Mouse (Mus musculus): ENCODE measurements at regions not wholly inside any gene's neighbourhood (a gene's known extent, or its start where the extent isn't known, plus 50 kb on each side); places are given as distances from the start of the nearest gene placed in this dataset.

- no peaks in the 10 kb centered on the region for H3K36me3 ChIP-seq (ENCODE audit: control insufficient read depth, insufficient read depth, low read length)
- 70% methylated on average over 11 of the region's 11 CpGs for WGBS
- no peak overlapping the region for H3K27ac ChIP-seq (ENCODE audit: insufficient read depth, low read depth, low read length)
- TF ChIP-seq POLR2A (IDR thresholded peaks at IDR 0.05; ENCODE audit: low read depth, low read length) (no peak), CTCF (conservative IDR thresholded peaks at IDR 0.05; ENCODE audit: insufficient read depth, insufficient read length, low read depth, low read length) (no peak)
- no peak for DNase-seq
- no peaks in the 10 kb centered on the region for H3K27me3 ChIP-seq (replicated peaks; ENCODE audit: control insufficient read depth, insufficient read depth, low read length)
- H3K4me3 ChIP-seq (ENCODE audit: insufficient read depth, low read depth, low read length) = no peak overlapping the region
- H3K4me1 ChIP-seq (ENCODE audit: control insufficient read depth, insufficient read depth, low read length) = no peaks in the 10 kb centered on the region
These were observed 513.4 kb upstream of the Mki67 start for GRCm38 (mm10) chr7:136229592-136229991.

- no peak for DNase-seq
- Histone ChIP-seq H3K4me3 (ENCODE audit: insufficient read depth, low read depth, low read length) (no peak overlapping the region), H3K27me3 (replicated peaks; ENCODE audit: control insufficient read depth, insufficient read depth, low read length) (no peaks in the 10 kb centered on the region), H3K36me3 (ENCODE audit: control insufficient read depth, insufficient read depth, low read length) (no peaks in the 10 kb centered on the region), H3K27ac (ENCODE audit: insufficient read depth, low read depth, low read length) (no peak overlapping the region), H3K4me1 (ENCODE audit: control insufficient read depth, insufficient read depth, low read length) (peaks cover 8% of the 10 kb centered on the region; the same call in 1 of the 2 replicates)
- WGBS = 90% methylated on average over 4 of the region's 4 CpGs
- no peak for TF ChIP-seq POLR2A (IDR thresholded peaks at IDR 0.05; ENCODE audit: low read depth, low read length)
- no peak for TF ChIP-seq CTCF (conservative IDR thresholded peaks at IDR 0.05; ENCODE audit: insufficient read depth, insufficient read length, low read depth, low read length)
These were observed 516.0 kb upstream of the Mki67 start for GRCm38 (mm10) chr7:136232177-136232576.

GRCm38 (mm10) chr7:136235563-136235962, 519.4 kb upstream of the Mki67 start:
- 43% methylated on average over 2 of the region's 2 CpGs for WGBS

GRCm38 (mm10) chr7:136236391-136236790, 520.2 kb upstream of the Mki67 start:
- Histone ChIP-seq H3K4me1 (ENCODE audit: control insufficient read depth, insufficient read depth, low read length) (peaks cover 11% of the 10 kb centered on the region; the same call in 1 of the 2 replicates), H3K27me3 (replicated peaks; ENCODE audit: control insufficient read depth, insufficient read depth, low read length) (no peaks in the 10 kb centered on the region), H3K27ac (ENCODE audit: insufficient read depth, low read depth, low read length) (peak overlapping the region; percentile 40; the same call in 1 of the 2 replicates), H3K4me3 (ENCODE audit: insufficient read depth, low read depth, low read length) (no peak overlapping the region), H3K36me3 (ENCODE audit: control insufficient read depth, insufficient read depth, low read length) (no peaks in the 10 kb centered on the region)
- 43% methylated on average over 10 of the region's 10 CpGs for WGBS
- no peak for TF ChIP-seq CTCF (conservative IDR thresholded peaks at IDR 0.05; ENCODE audit: insufficient read depth, insufficient read length, low read depth, low read length)
- TF ChIP-seq POLR2A (IDR thresholded peaks at IDR 0.05; ENCODE audit: low read depth, low read length) = no peak
- DNase-seq = peak; percentile 83

More at GRCm38 (mm10) chr7:136235563-136235962, 519.4 kb upstream of the Mki67 start:
- no peak overlapping the region for H3K4me3 ChIP-seq (ENCODE audit: insufficient read depth, low read depth, low read length)
- DNase-seq = peak; percentile 17
- no peaks in the 10 kb centered on the region for H3K27me3 ChIP-seq (replicated peaks; ENCODE audit: control insufficient read depth, insufficient read depth, low read length)
- H3K27ac ChIP-seq (ENCODE audit: insufficient read depth, low read depth, low read length) = peak overlapping the region; percentile 55; the same call in 1 of the 2 replicates
- no peak for TF ChIP-seq POLR2A (IDR thresholded peaks at IDR 0.05; ENCODE audit: low read depth, low read length)
- no peak for TF ChIP-seq CTCF (conservative IDR thresholded peaks at IDR 0.05; ENCODE audit: insufficient read depth, insufficient read length, low read depth, low read length)
- H3K4me1 ChIP-seq (ENCODE audit: control insufficient read depth, insufficient read depth, low read length) = peaks cover 11% of the 10 kb centered on the region; the same call in 1 of the 2 replicates
- no peaks in the 10 kb centered on the region for H3K36me3 ChIP-seq (ENCODE audit: control insufficient read depth, insufficient read depth, low read length)

DNA sequence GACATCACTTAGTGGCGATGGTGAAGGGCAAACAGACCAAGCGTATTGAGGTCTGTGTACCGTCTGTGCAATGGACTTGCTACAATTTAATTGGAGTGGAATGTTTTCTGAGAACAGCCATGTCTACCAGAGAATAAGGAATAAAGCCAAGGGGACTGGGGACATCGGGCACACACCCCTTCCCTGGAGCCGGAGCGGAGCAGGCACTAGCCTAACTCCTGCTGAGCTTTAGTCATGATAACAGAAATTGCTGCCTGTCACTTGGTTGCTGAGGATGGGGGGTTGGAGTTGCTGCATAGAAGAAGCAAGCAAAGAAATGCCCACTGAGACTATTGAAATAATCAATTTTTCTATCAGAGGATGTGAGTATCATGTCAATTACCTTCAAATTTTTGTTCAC, 549.5 kb upstream of the Mki67 start:
- no peak for DNase-seq
- Histone ChIP-seq H3K36me3 (ENCODE audit: control insufficient read depth, insufficient read depth, low read length) (no peaks in the 10 kb centered on the region), H3K27me3 (replicated peaks; ENCODE audit: control insufficient read depth, insufficient read depth, low read length) (no peaks in the 10 kb centered on the region), H3K4me3 (ENCODE audit: insufficient read depth, low read depth, low read length) (no peak overlapping the region), H3K27ac (ENCODE audit: insufficient read depth, low read depth, low read length) (no peak overlapping the region), H3K4me1 (ENCODE audit: control insufficient read depth, insufficient read depth, low read length) (no peaks in the 10 kb centered on the region)
- no peak for TF ChIP-seq POLR2A (IDR thresholded peaks at IDR 0.05; ENCODE audit: low read depth, low read length)
- no peak for TF ChIP-seq CTCF (conservative IDR thresholded peaks at IDR 0.05; ENCODE audit: insufficient read depth, insufficient read length, low read depth, low read length)
- 78% methylated on average over 6 of the region's 6 CpGs for WGBS

DNA sequence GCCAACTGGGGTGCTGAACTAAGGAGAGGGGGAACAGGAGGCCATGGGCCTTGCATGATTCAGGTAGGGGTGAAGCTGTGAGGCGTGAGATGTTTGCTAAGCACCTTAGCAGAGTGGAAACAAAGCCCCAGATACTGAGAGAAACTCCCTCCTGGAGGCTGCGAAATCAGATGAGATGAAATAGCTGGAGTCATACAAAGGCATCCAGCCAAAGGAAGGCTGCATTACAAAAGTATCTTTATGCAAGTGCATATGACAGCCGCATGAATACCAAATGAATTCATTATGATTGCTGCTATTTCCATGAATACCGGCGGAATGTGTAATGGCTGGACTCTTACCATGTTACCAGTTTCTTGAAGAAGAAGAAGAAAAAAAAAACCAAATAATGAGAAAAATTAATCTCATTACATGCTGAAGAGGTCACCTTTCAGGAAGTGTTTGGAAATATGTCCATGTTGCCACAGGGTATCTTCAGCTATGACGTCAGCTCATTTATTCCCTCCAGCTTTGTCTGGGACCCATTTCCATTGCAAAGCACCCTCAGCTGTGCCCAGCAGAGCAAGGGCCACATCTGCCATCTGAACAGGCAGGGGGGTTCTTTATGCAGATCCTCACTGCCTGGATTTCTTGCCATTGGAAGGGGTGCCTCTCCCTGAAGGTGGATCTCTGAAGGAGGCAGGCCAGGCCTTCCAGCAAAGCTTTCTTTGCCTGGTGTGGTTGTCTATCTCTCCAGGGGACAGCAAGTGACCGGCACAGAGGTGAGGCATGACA, 551.7 kb upstream of the Mki67 start:
- Histone ChIP-seq H3K27me3 (replicated peaks; ENCODE audit: control insufficient read depth, insufficient read depth, low read length) (no peaks in the 10 kb centered on the region), H3K27ac (ENCODE audit: insufficient read depth, low read depth, low read length) (no peak overlapping the region), H3K4me1 (ENCODE audit: control insufficient read depth, insufficient read depth, low read length) (no peaks in the 10 kb centered on the region), H3K4me3 (ENCODE audit: insufficient read depth, low read depth, low read length) (no peak overlapping the region), H3K36me3 (ENCODE audit: control insufficient read depth, insufficient read depth, low read length) (no peaks in the 10 kb centered on the region)
- WGBS = 91% methylated on average over 7 of the region's 7 CpGs
- DNase-seq = no peak
- TF ChIP-seq POLR2A (IDR thresholded peaks at IDR 0.05; ENCODE audit: low read depth, low read length) (no peak), CTCF (conservative IDR thresholded peaks at IDR 0.05; ENCODE audit: insufficient read depth, insufficient read length, low read depth, low read length) (no peak)

DNA sequence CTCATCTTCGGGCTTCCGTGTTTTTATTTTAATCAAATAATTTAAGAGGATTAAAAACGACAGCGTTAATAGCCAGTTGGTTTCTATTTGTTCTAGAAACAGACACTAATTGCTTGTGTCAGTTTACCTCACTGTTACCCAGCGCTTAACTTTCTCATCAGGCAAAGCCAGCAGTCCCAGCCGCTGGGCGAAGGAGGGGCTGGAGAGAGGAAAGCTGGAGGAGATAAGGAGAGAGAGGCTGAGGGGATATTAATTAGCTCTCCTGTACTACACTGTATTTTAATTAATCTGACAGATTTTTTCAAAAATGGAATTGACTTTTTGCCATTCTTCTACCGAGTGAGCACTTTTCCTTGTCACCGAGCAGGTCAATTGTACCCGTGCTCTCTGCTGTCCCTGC, 559.5 kb upstream of the Mki67 start:
- Histone ChIP-seq H3K4me1 (ENCODE audit: control insufficient read depth, insufficient read depth, low read length) (no peaks in the 10 kb centered on the region), H3K27ac (ENCODE audit: insufficient read depth, low read depth, low read length) (no peak overlapping the region), H3K4me3 (ENCODE audit: insufficient read depth, low read depth, low read length) (no peak overlapping the region), H3K36me3 (ENCODE audit: control insufficient read depth, insufficient read depth, low read length) (no peaks in the 10 kb centered on the region), H3K27me3 (replicated peaks; ENCODE audit: control insufficient read depth, insufficient read depth, low read length) (no peaks in the 10 kb centered on the region)
- WGBS = 80% methylated on average over 10 of the region's 10 CpGs
- no peak for DNase-seq
- TF ChIP-seq CTCF (conservative IDR thresholded peaks at IDR 0.05; ENCODE audit: insufficient read depth, insufficient read length, low read depth, low read length) = no peak
- TF ChIP-seq POLR2A (IDR thresholded peaks at IDR 0.05; ENCODE audit: low read depth, low read length) = no peak
